Mouse (Mus musculus) lung, embryonic 14.5 days (tissue): Measurements from ENCODE around the gene Parp14. TPM values are rescaled to one million over a fixed set of nuclear protein-coding genes. Genes with fewer than 3 reads are reported as not detected.

Source experiments
- ATAC-seq: fragments of 200-750 bp; cut with Nextera tagmentation; 2 replicates; pipeline ENCODE4 v1.8.0; 2017; ENCODE audit warnings: mild to moderate bottlenecking, moderate TSS enrichment, moderate library complexity; ENCODE audit not compliant: insufficient read depth
- DNase-seq: peaks from one replicate; pipeline ENCODE4 v3.0.0-alpha.2; 2015
- H3K27ac ChIP-seq: fragments of 300-500 bp; sonication (generic); 2 replicates; pipeline ENCODE4 v1.5.1; 2014; ENCODE audit warnings: low read depth, mild to moderate bottlenecking, moderate library complexity
- H3K27me3 ChIP-seq: fragments of 300-500 bp; sonication (generic); 2 replicates; pipeline ENCODE4 v1.6.1; 2014; ENCODE audit warnings: low read length, control low read depth; ENCODE audit not compliant: insufficient read depth
- H3K36me3 ChIP-seq: fragments of 300-500 bp; sonication (generic); 2 replicates; pipeline ENCODE4 v1.6.1; 2014; ENCODE audit warnings: control low read depth; ENCODE audit not compliant: insufficient read depth
- H3K4me1 ChIP-seq: fragments of 300-500 bp; sonication (generic); 2 replicates; pipeline ENCODE4 v1.6.1; 2014; ENCODE audit warnings: antibody characterized with exemption, control low read depth; ENCODE audit not compliant: insufficient read depth
- H3K4me2 ChIP-seq: fragments of 300-500 bp; sonication (generic); 2 replicates; pipeline ENCODE4 v1.6.1; 2014; ENCODE audit warnings: mild to moderate bottlenecking
- H3K4me3 ChIP-seq: fragments of 300-500 bp; sonication (generic); 2 replicates; pipeline ENCODE4 v1.5.1; 2014; ENCODE audit warnings: low read depth, low read length
- H3K9ac ChIP-seq: fragments of 300-500 bp; sonication (generic); 2 replicates; pipeline ENCODE4 v1.6.1; 2014
- H3K9me3 ChIP-seq: fragments of 300-500 bp; sonication (generic); 2 replicates; pipeline ENCODE4 v1.6.1; 2016; ENCODE audit warnings: low read depth, low read length, control low read depth
- CTCF ChIP-seq: IDR thresholded peaks from 2 replicates; pipeline ENCODE4 v1.5.1; 2016; ENCODE audit warnings: antibody characterized with exemption, low read depth
- WGBS: fragments of 180-500 bp; shearing (Covaris S2); extraction: QIAGEN DNeasy Blood & Tissue Kit; methylation state at CpG from one replicate; pipeline ENCODE4 v1.1.7; 2014; 5-methylcytosine and 5-hydroxymethylcytosine counted together
- polyA plus RNA-seq: library from polyadenylated mRNA; unstranded; fragments of >200 nt; fragmentation: Nextera tagmentation; extraction: Ambion mirVana; gene quantifications from 2 replicates; pipeline ENCODE4 v1.2.1, GENCODE M21; 2014

The Parp14 gene
- polyA plus RNA-seq, 1 experiment from 2014 or later = 0.58 TPM

DNA sequence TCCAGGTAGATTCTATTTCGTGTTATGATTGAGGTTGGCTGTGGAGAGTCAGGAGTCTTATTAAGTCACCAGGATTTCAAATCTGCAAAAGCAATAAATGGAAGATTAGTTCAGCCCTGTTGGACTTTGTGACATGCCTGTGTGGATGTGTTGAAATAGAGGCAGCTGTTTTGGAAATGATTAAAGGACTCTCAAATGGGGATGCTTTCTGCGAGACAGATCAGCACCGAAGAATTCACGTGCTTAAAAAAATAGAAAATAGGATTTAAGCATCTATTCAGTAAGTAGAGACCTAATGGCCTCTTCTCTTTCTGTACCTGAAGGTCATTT, 63.7 kb downstream of the Parp14 start:
- Histone ChIP-seq H3K27ac (no peak overlapping the region; the same call in 1 of the 2 replicates), H3K9me3 (no peaks in the 10 kb centered on the region), H3K36me3 (no peaks in the 10 kb centered on the region), H3K4me2 (no peak overlapping the region), H3K4me3 (no peak overlapping the region), H3K27me3 (no peaks in the 10 kb centered on the region), H3K4me1 (no peaks in the 10 kb centered on the region), H3K9ac (no peak overlapping the region)
- no peak for DNase-seq
- no peak for TF ChIP-seq CTCF
- ATAC-seq = no peak
- WGBS = 89% methylated on average over 4 of the region's 4 CpGs

DNA sequence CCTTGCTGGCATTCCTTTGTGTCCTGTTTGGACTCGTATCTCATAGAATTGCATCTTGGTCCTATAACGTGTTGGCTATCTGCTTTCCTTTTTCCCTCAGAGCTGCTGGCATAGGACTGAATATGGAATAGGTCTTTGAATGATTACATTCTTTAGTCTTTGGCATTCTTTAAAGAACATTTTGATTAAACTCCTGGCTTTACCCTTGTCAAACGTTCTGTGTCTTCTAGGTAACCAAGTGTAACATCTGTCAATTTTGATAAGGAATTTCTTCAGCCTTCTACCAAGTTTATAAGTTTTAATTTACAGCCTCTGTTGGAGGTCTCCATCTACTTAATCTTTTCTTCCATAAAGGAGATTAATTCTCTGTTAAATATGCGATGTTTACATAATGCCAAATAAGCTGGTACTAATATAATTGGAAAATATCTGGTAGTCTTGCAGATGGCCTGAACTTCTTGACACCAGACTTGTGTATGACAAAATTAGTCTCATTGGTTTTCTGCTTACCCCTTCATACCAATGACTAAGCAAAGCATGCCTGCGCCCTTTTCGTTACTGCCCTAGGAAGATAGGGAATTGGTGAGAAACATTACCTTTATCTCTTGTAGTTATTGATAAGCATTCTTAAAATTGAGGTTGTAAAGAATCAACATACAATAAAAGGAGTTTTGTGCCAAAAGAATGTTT, 64.2 kb downstream of the Parp14 start:
- Histone ChIP-seq H3K27me3 (no peaks in the 10 kb centered on the region), H3K36me3 (no peaks in the 10 kb centered on the region), H3K9me3 (no peaks in the 10 kb centered on the region), H3K4me2 (no peak overlapping the region), H3K4me1 (no peaks in the 10 kb centered on the region), H3K27ac (peak overlapping the region; percentile 30; the same call in 1 of the 2 replicates), H3K9ac (no peak overlapping the region), H3K4me3 (no peak overlapping the region)
- no peak for ATAC-seq
- no peak for TF ChIP-seq CTCF
- no peak for DNase-seq
- 76% methylated on average over 6 of the region's 6 CpGs for WGBS

DNA sequence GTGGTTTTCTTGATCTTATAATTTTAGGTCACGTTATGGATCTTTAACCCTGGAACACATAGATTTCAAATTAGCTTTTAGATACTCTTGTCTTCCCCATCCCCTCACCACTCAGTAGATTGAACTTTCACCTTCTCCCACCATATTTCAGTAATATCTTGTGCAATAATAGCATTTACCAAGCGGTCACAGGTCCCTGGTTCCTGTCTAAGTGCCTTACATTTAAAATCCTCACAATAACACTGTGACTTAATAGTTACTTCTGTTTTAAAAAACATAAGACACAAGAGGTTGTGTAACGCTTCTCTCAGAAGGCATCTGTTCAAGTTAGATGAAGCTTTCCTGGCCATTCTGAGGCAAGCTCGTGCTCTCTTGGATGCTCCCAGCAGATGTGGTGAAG, 67.6 kb downstream of the Parp14 start:
- Histone ChIP-seq H3K9ac (no peak overlapping the region), H3K27ac (no peak overlapping the region), H3K4me1 (no peaks in the 10 kb centered on the region), H3K9me3 (0 out of 2 replicates have a peak, but pooled peaks cover 5% of the 10 kb centered on the region), H3K4me2 (no peak overlapping the region), H3K36me3 (no peaks in the 10 kb centered on the region), H3K4me3 (no peak overlapping the region), H3K27me3 (no peaks in the 10 kb centered on the region)
- DNase-seq (no peak), ATAC-seq (no peak)
- no peak for TF ChIP-seq CTCF
- WGBS = 89% methylated on average over 4 of the region's 4 CpGs

DNA sequence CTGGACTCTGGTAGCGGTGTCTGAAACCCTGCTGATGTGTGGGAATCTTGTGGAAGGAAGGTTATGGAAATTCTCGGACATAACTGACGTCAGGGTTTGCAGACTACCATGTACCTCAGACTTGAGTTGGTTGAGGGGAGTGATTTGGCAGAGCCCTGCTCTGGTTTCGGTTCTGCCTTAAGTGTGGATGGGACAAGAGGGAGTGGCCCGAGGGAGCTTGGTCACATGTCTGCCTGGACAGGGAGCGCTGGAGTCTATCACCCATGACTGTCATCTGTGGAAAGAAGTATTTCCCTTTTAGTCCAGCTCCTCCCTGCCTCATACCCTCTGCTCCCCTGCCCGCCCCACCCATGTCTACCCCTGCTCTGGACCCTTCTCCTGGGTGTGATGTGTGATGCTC, 69.2 kb downstream of the Parp14 start:
- 88% methylated on average over 7 of the region's 7 CpGs for WGBS
- Histone ChIP-seq H3K9me3 (0 out of 2 replicates have a peak, but pooled peaks cover 5% of the 10 kb centered on the region), H3K36me3 (no peaks in the 10 kb centered on the region), H3K4me2 (no peak overlapping the region), H3K9ac (no peak overlapping the region), H3K27ac (no peak overlapping the region), H3K4me1 (no peaks in the 10 kb centered on the region), H3K4me3 (no peak overlapping the region), H3K27me3 (no peaks in the 10 kb centered on the region)
- TF ChIP-seq CTCF = no peak
- DNase-seq = no peak
- no peak for ATAC-seq

DNA sequence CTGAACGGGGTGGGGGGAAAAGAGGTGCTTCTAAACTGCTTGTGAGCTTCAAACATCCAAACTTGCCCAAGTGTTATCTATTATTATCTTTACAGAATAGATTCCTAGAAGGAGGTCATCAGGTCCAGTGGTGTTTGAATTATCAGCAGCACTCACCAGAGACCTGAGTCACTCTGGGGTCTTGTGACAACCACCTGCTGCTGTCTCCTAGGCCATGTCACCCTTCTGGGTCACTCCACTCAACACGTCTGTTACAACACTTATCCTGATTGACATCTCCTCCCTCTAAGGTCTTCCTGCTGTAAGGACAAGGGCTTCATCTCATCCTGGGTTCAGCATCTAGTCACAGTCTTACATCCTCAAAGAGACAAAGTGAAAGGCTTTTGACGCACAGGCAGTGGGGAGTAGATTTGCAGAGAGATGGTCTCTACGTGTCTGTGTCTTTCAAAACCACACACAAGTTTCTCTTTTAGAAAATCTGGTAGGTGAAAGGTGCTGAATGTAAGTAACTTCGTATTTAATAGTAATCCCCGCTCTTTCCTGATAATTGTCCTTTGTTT, 79.3 kb downstream of the Parp14 start:
- H3K4me1 ChIP-seq = no peaks in the 10 kb centered on the region
- 75% methylated on average over 6 of the region's 6 CpGs for WGBS
- no peaks in the 10 kb centered on the region for H3K9me3 ChIP-seq
- H3K4me2 ChIP-seq = no peak overlapping the region
- no peak for DNase-seq
- H3K27me3 ChIP-seq = no peaks in the 10 kb centered on the region
- H3K4me3 ChIP-seq = no peak overlapping the region
- no peak for ATAC-seq
- H3K27ac ChIP-seq = no peak overlapping the region
- TF ChIP-seq CTCF = no peak
- no peak overlapping the region for H3K9ac ChIP-seq
- peaks cover 8% of the 10 kb centered on the region; the same call in 1 of the 2 replicates for H3K36me3 ChIP-seq

- no peak overlapping the region for H3K9ac ChIP-seq
- H3K4me3 ChIP-seq = no peak overlapping the region
- no peaks in the 10 kb centered on the region for H3K27me3 ChIP-seq
- DNase-seq (no peak), ATAC-seq (no peak)
- WGBS = 83% methylated on average over 6 of the region's 6 CpGs
- TF ChIP-seq CTCF = no peak
- H3K4me2 ChIP-seq = no peak overlapping the region
- peaks cover 10% of the 10 kb centered on the region; the same call in 1 of the 2 replicates for H3K36me3 ChIP-seq
- no peak overlapping the region for H3K27ac ChIP-seq
- H3K4me1 ChIP-seq = no peaks in the 10 kb centered on the region
- H3K9me3 ChIP-seq = no peaks in the 10 kb centered on the region
These were observed 83.0 kb downstream of the Parp14 start for GRCm38 (mm10) chr16:35788330-35788729.

- Histone ChIP-seq H3K4me3 (no peak overlapping the region), H3K9ac (no peak overlapping the region), H3K36me3 (peaks cover 10% of the 10 kb centered on the region; the same call in 1 of the 2 replicates), H3K4me1 (no peaks in the 10 kb centered on the region), H3K27ac (no peak overlapping the region), H3K4me2 (no peak overlapping the region), H3K27me3 (no peaks in the 10 kb centered on the region), H3K9me3 (no peaks in the 10 kb centered on the region)
- no peak for TF ChIP-seq CTCF
- ATAC-seq (no peak), DNase-seq (no peak)
- WGBS = 81% methylated on average over 8 of the region's 8 CpGs
These were observed 83.7 kb downstream of the Parp14 start for GRCm38 (mm10) chr16:35787568-35788189.
